8 mouse cellular contexts compared by ENCODE assay signal in genomic region chr16:32609401-32609779, GRCm38 (mm10). TPM values are rescaled to one million over a fixed set of nuclear protein-coding genes. Genes with fewer than 3 reads are reported as not detected.
DNase-seq lines count a peak whose midpoint lies in the region; ATAC-seq and TF ChIP-seq lines count a peak whose summit lies in the region.

No protein-coding gene starts in this region.

- peaks cover under 1% of the 10 kb centered on the region for H3K36me3 ChIP-seq in thymus, adult 2 months (ENCODE audit: control insufficient read depth, insufficient read depth, low read length)
- peaks cover 4% of the 10 kb centered on the region; the same call in 1 of the 2 replicates for H3K36me3 ChIP-seq in limb, embryonic 12.5 days
- H3K36me3 ChIP-seq in splenic B cell, adult 2 months (ENCODE audit: control insufficient read depth, insufficient read depth, low read length, poor library complexity, severe bottlenecking) = peaks cover under 1% of the 10 kb centered on the region; the same call in 1 of the 2 replicates

- H3K9ac ChIP-seq in limb, embryonic 12.5 days (replicated peaks) = peak overlapping the region; percentile 78

- peak overlapping the region; percentile 78 for H3K4me2 ChIP-seq in limb, embryonic 12.5 days

- H3K9me3 ChIP-seq in limb, embryonic 12.5 days = no peaks in the 10 kb centered on the region

- TF ChIP-seq CTCF in thymus, adult 2 months (IDR thresholded peaks at IDR 0.05; ENCODE audit: borderline replicate concordance, control insufficient read depth, extremely low read depth, insufficient read depth, low read length, poor library complexity) = no peak

- no peaks in the 10 kb centered on the region for H3K27me3 ChIP-seq in thymus, adult 2 months (ENCODE audit: control insufficient read depth, insufficient read depth, low read length)
- H3K27me3 ChIP-seq in limb, embryonic 12.5 days = no peaks in the 10 kb centered on the region
- H3K27me3 ChIP-seq in splenic B cell, adult 2 months (ENCODE audit: control insufficient read depth, insufficient read depth, low read length, poor library complexity, severe bottlenecking) = no peaks in the 10 kb centered on the region

- no peak for ATAC-seq in limb, embryonic 12.5 days (ENCODE audit: insufficient number of reproducible peaks, insufficient read depth, low FRiP score, low TSS enrichment, low read depth)

- under 1% methylated on average over 14 of the region's 14 CpGs for WGBS in thymus, adult 2 months
- under 1% methylated on average over 14 of the region's 14 CpGs for WGBS in limb, embryonic 12.5 days

- peak; percentile 23 for DNase-seq in embryo, embryonic 10 days (ENCODE audit: low spot score)
- DNase-seq in embryo, embryonic 11 days = no peak
- no peak for DNase-seq in thymus, adult 2 months
- DNase-seq in thymus, postnatal 10 days (ENCODE audit: low spot score in 2 of 2) = no peak
- peak; percentile 26 for DNase-seq in splenic B cell, adult 2 months (ENCODE audit: low read depth, low spot score)
- no peak for DNase-seq in right cerebral cortex, adult 18-20 months
- no peak for DNase-seq in adrenal gland, adult 2 months

- peak overlapping the region; percentile 29 for H3K27ac ChIP-seq in thymus, adult 2 months (ENCODE audit: control insufficient read depth, insufficient read depth, low read length)
- H3K27ac ChIP-seq in limb, embryonic 12.5 days = peak overlapping the region; percentile 93

- no peak for TF ChIP-seq POLR2A in thymus, adult 2 months (IDR thresholded peaks at IDR 0.05; ENCODE audit: control insufficient read depth, extremely low read depth, insufficient read depth, low read length, poor library complexity)

- H3K4me1 ChIP-seq in thymus, adult 2 months (replicated peaks; ENCODE audit: control insufficient read depth, insufficient read depth, low read length) = peaks cover 3% of the 10 kb centered on the region; the same call in 1 of the 2 replicates
- peaks cover 12% of the 10 kb centered on the region for H3K4me1 ChIP-seq in limb, embryonic 12.5 days (replicated peaks)

- H3K4me3 ChIP-seq in thymus, adult 2 months (ENCODE audit: control insufficient read depth, insufficient read depth, low read length) = peak overlapping the region; percentile 63
- peak overlapping the region; percentile 81 for H3K4me3 ChIP-seq in limb, embryonic 12.5 days (replicated peaks)

RNA-seq across cellular contexts. Expression of gene Tfrc, which starts 0.7 kb away (rescaled TPM):
- polyA plus RNA-seq in thymus, adult 2 months (2012; rRNA removed) = 11.7 and 14.2 TPM in 2 replicates
- 40.7 and 43.9 TPM in 2 replicates for polyA plus RNA-seq in limb, embryonic 12.5 days (2016; fragmentation: Nextera tagmentation; extraction: Ambion mirVana)
- total RNA-seq in adrenal gland, adult 2 months (2021) = 10 to 100 TPM; 25.5 to 62.9 TPM
- 0.99 and 1.2 TPM in 2 replicates for polyA plus RNA-seq in adrenal gland, adult 2 months (2012; rRNA removed)

RNA-seq across cellular contexts. Expression of gene Tnk2, which starts 34.3 kb away (rescaled TPM):
- polyA plus RNA-seq in thymus, adult 2 months (2012; rRNA removed) = 479 and 508 TPM in 2 replicates
- polyA plus RNA-seq in limb, embryonic 12.5 days (2016; fragmentation: Nextera tagmentation; extraction: Ambion mirVana) = 11.9 and 12.0 TPM in 2 replicates
- total RNA-seq in adrenal gland, adult 2 months (2021) = 10 to 100 TPM; 26.5 to 47.4 TPM
- polyA plus RNA-seq in adrenal gland, adult 2 months (2012; rRNA removed) = 100 and 110 TPM in 2 replicates

Comparison
In these comparisons a context has a peak if more than half of its experiments do, and no peak if none do; other contexts are left out.
1. DNase-seq: peak in embryo, embryonic 10 days (single experiment) and splenic B cell, adult 2 months (single experiment); none in embryo, embryonic 11 days (single experiment), thymus, adult 2 months (single experiment), thymus, postnatal 10 days (0 of 2), right cerebral cortex, adult 18-20 months (single experiment) and adrenal gland, adult 2 months (single experiment).